Mouse (Mus musculus) heart, adult 2 months (tissue): ENCODE data around the gene Rrn3.

ENCODE experiments used
- CTCF ChIP-seq: fragments of 200-600 bp; IDR thresholded peaks from 2 replicates; pipeline ENCODE4 v1.8.1; 2022; ENCODE audit warnings: antibody characterized with exemption, mild to moderate bottlenecking, moderate library complexity
- EP300 ChIP-seq: fragments of 200-500 bp; IDR thresholded peaks from 2 replicates; pipeline ENCODE4 v1.6.1; 2011; ENCODE audit warnings: low read depth, low read length, control low read depth; ENCODE audit not compliant: insufficient read depth

DNA sequence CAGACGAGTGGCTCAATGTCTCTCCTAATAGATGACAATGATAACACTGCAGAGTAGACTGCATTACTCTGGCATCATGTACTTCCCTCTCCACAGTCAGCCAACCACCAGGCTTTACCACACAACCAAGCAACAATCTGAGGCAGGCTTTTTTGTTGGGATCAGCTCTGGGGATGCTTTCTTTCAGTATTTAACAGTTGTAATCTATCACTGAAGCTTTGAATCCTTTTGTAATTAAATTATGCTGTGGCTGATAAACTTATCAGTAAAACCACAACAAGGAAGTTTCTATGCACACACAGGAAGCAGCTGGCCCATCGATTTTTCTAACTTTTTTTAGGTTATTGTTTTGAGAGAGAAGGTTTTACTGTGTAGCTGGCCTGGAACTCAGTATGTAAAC, 67.8 kb downstream of the Rrn3 start:
- no peak for TF ChIP-seq CTCF
- TF ChIP-seq EP300, result no peak
